Mouse (Mus musculus): ENCODE data around the gene Tnfsf9. TPM values are rescaled to one million over a fixed set of nuclear protein-coding genes. Genes with fewer than 3 reads are reported as not detected.
A peak's percentile ranks its signal among the peaks of the same experiment; 100 is the strongest.

The Tnfsf9 gene
- polyA plus RNA-seq (2012; rRNA removed), result 5.7 and 8.8 TPM in 2 replicates

GRCm38 (mm10) chr17:57105181-57106034, at the start of gene Tnfsf9:
Tnfsf9 (plus strand) TSS chr17:57105325.
- no peak for DNase-seq (ENCODE audit: low spot score)

- no peak for DNase-seq (ENCODE audit: low spot score)
These were observed 48.9 kb upstream of the Tnfsf9 start for GRCm38 (mm10) chr17:57056246-57056645.

GRCm38 (mm10) chr17:57058891-57059485, 46.1 kb upstream of the Tnfsf9 start, which contains the start of gene Crb3:
Crb3 (plus strand) TSS chr17:57059105.
- no peak for DNase-seq (ENCODE audit: low spot score)

GRCm38 (mm10) chr17:57059486-57059977, 45.6 kb upstream of the Tnfsf9 start, which contains the start of gene Slc25a23:
Slc25a23 (minus strand) TSS chr17:57059863.
- DNase-seq (ENCODE audit: low spot score), result peak; percentile 48

- DNase-seq (ENCODE audit: low spot score), result peak; percentile 89
These were observed 44.8 kb upstream of the Tnfsf9 start for GRCm38 (mm10) chr17:57060231-57060801.

GRCm38 (mm10) chr17:57061069-57061468, 44.1 kb upstream of the Tnfsf9 start:
- no peak for DNase-seq (ENCODE audit: low spot score)

GRCm38 (mm10) chr17:57062011-57062521, 43.1 kb upstream of the Tnfsf9 start:
- DNase-seq (ENCODE audit: low spot score), result peak; percentile 48

- DNase-seq (ENCODE audit: low spot score), result no peak
These were observed 42.6 kb upstream of the Tnfsf9 start for GRCm38 (mm10) chr17:57062548-57062947.

GRCm38 (mm10) chr17:57063031-57063430, 42.1 kb upstream of the Tnfsf9 start:
- DNase-seq (ENCODE audit: low spot score), result no peak

GRCm38 (mm10) chr17:57066908-57067307, 38.2 kb upstream of the Tnfsf9 start:
- DNase-seq (ENCODE audit: low spot score), result no peak

GRCm38 (mm10) chr17:57070272-57070671, 34.9 kb upstream of the Tnfsf9 start:
- DNase-seq (ENCODE audit: low spot score), result no peak

GRCm38 (mm10) chr17:57070699-57071098, 34.4 kb upstream of the Tnfsf9 start:
- DNase-seq (ENCODE audit: low spot score), result no peak

GRCm38 (mm10) chr17:57076916-57077315, 28.2 kb upstream of the Tnfsf9 start:
- DNase-seq (ENCODE audit: low spot score), result no peak

- DNase-seq (ENCODE audit: low spot score), result no peak
These were observed 26.8 kb upstream of the Tnfsf9 start, which contains the start of gene Dennd1c for GRCm38 (mm10) chr17:57078336-57078735. Dennd1c (minus strand) TSS chr17:57078514.

GRCm38 (mm10) chr17:57079919-57080318, 25.2 kb upstream of the Tnfsf9 start:
- no peak for DNase-seq (ENCODE audit: low spot score)

GRCm38 (mm10) chr17:57081234-57081842, 23.8 kb upstream of the Tnfsf9 start:
- no peak for DNase-seq (ENCODE audit: low spot score)

- no peak for DNase-seq (ENCODE audit: low spot score)
These were observed 22.6 kb upstream of the Tnfsf9 start for GRCm38 (mm10) chr17:57082481-57082880.

GRCm38 (mm10) chr17:57085970-57086757, 19.0 kb upstream of the Tnfsf9 start:
- no peak for DNase-seq (ENCODE audit: low spot score)

- DNase-seq (ENCODE audit: low spot score), result no peak
These were observed 17.9 kb upstream of the Tnfsf9 start, which contains the start of gene Tubb4a for GRCm38 (mm10) chr17:57087049-57087832. Tubb4a (minus strand) TSS chr17:57087782.

GRCm38 (mm10) chr17:57094222-57094621, 10.9 kb upstream of the Tnfsf9 start:
- no peak for DNase-seq (ENCODE audit: low spot score)

Data from urinary bladder, adult 2 months (tissue).